Mouse (Mus musculus) liver, embryonic 14.5 days (tissue): Measurements from ENCODE around the gene Cebpa.

ENCODE experiments used
- CTCF ChIP-seq: IDR thresholded peaks from 2 replicates; pipeline ENCODE4 v1.5.1; 2016; ENCODE audit warnings: antibody characterized with exemption, low read depth, control low read depth
- EP300 ChIP-seq: IDR thresholded peaks from 2 replicates; pipeline ENCODE4 v1.6.1; 2016; ENCODE audit warnings: antibody characterized with exemption, low read depth

DNA sequence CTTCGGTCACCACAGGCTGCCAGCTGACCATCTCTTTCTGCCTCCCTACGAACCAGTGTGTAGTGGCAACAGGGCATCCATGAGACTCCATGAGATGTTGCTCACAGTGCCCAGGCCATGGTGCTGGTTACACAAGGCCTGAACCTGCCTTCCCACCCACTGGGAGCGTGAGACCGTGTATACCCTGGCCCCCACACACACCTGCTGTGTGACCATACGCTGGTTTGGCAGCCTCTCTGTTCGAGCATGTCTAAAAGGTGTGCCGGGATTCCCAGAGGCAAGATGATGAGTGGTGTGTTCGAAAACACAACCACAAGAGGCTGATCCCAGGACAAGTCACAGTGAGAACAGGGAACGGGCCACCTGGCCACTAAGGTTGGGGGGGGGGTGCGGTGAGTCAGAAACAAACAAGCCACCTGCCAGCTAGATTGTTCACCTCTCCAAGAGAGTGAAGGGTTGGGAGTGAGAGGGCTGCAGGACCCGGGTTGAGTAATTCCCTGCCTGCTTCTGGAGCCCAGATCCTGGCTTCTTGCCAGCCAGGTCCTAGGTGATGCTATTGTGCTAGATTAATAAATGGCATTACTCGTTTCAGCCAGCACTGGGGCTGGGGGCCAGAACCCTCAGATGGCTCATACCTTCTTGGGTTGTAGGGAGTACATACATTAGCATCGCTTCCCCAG, 11.1 kb downstream of the Cebpa start:
- TF ChIP-seq CTCF, result no peak
- no peak for TF ChIP-seq EP300
